Mouse (Mus musculus) megakaryocyte progenitor cell, adult 5-6 weeks (primary cell): ENCODE results near the gene Gpx5. TPM values are rescaled to one million over a fixed set of nuclear protein-coding genes. Genes with fewer than 3 reads are reported as not detected.
"Not testable (repeated sequence)": the region's sequence is repeated elsewhere in the genome, so short reads cannot be mapped to it uniquely, and the experiment has no call there.

ENCODE experiments used
- ATAC-seq: replicated peaks from 2 replicates; pipeline ENCODE4 v1.8.0; 2016; ENCODE audit warnings: mild to moderate bottlenecking, moderate TSS enrichment, inconsistent platforms; ENCODE audit not compliant: poor library complexity
- total RNA-seq, 2 experiments: library from RNA; stranded (forward) in 1 of 2; stranded (reverse) in 1 of 2; fragments of 157-497, 149-512 nt in 1 of 2; fragments of 200-1000 nt in 1 of 2; gene quantifications; 2 replicates each; pipeline versions ENCODE4 v1.2.3 to v1.2.4; 2015 to 2017

Gene Gpx5
- total RNA-seq, 2 experiments from 2014 or later, result not detected

GRCm38 (mm10) chr13:21267541-21267940 is 25.0 kb downstream of the Gpx5 start:
- no peak for ATAC-seq

DNA sequence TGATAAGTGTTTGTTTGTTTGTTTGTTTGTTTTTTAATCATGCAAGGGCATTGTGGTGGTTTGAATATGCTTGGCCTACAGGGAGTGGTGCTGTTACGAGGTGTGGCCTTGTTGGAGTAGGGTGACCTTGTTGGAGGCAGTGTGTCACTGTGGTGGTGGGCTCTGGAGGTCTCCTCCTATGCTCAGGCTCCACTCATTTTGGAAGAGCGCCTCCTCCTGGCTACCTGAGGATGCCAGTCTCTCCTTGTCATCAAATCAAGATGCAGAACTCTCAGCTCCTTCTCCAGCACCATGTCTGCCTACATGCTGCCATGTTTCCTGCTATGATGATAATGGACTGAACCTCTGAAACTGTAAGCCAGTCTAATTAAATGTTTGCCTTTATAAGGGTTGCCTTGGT is 26.8 kb downstream of the Gpx5 start:
- ATAC-seq, result no peak

DNA sequence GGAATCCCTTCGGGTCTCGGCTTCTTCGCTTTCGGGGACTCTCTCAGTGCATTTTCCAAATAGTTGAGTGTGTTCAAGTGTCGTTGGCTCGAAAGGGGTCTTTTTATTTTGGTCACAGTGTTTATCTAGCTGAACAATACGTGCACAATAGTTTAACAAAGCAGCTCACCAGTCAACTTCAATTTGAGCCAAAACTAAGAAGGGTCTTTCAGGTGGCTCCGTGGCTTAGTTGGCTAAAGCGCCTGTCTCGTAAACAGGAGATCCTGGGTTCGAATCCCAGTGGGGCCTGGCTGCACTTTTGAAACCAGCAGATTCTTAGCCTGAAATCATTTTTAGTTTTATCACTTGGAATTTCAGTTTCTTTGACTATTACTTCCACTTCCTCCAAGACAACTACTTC is 28.2 kb downstream of the Gpx5 start:
- peak; percentile 30; the same call in 1 of the 2 replicates for ATAC-seq

GRCm38 (mm10) chr13:21263910-21264309 is 28.6 kb downstream of the Gpx5 start:
- ATAC-seq, result 0 out of 2 replicates have a peak, but pooled peaks have one; percentile 7

DNA sequence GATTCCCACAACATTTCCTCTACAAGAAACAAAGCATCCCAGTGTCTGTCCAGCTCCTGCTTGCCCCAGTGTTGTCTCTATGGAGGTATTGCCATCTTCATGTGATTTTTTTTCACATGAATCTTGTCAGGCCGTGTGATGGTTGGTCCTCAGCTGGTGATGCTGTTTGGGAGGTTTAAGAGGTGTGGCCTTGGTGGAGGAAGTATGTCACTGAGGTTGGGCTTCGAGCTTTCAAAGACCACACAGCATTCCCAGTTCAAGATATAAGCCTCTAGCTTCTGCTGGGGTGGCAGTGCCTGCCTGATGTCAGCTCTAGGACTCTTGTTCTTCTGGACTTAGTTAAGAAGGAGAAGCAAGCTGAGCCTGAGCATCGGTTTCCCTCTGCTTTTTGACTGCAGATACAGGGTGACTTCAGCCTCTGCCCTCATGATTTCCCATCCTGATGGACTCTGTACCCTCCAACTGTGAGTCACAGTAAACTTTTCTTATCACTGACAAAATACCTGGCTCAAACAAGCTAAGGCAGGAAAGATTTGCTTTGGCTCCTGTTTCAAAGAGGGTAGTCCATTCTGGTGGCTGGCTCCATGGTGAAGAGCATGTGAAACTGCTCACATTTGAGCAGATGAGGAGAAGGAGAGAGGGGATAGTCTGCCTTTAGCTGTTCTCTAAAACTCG is 29.6 kb downstream of the Gpx5 start:
- no peak for ATAC-seq

DNA sequence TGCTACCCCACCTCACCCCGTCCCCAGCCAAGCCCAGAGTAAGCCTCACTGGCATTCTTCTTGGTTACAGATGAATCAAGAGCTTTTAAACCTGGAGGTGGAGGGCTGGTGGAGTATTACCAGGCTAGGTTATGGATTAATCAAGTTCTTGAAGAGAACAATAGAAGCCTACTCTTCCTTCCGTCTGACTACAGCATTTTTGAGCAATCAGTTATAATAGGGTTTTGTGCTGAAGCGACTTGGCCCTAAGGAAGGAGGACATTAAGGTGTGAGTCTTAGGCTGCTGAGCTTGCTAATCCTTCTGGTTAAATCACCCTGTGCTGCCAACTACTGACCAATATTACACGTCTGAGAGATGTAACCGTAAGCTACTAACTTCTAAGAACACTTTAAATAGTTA is 32.2 kb downstream of the Gpx5 start:
- no peak for ATAC-seq

- ATAC-seq, result peak; percentile 78
These were observed 32.8 kb downstream of the Gpx5 start for GRCm38 (mm10) chr13:21259677-21260113.

DNA sequence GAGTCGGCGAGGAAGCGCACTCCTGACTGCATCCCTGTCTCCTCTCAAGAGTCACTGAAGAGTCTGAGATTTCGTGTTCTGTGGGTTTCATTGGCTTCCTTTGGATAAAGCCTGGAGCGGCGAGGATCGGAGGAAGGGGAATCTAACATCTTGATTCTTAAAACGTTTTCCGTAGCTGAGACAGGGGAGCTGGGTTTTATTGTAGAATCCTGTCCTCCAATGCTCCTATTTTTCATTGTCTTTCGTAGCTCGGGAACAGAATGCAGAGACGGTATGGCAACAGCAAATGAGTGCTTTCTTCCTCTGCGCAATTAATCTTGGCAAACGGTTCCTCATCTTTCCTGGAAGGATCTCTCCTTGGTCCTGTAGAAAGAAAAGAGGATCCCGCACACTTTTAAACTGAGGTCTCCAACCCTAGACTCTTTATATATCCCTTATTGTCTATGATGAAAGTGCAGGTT is 33.3 kb downstream of the Gpx5 start:
- no peak for ATAC-seq

DNA sequence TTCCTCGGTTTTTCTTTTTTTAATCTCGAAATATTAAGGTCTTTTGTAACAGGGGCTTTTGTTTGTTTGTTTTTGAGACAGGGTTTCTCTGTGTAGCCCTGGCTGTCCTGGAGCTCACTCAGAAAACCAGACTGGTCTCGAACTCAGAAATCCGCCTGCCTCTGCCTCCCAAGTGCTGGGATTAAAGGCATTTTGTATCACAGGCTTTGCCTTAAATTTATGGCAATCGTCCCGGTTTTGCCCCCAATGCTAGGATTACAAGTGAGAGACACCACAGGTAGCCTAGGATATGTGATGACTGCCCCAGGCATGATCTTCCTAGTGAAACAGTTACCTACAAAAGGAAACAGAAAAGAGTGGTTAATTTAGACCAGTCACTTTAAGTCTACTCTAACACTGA is 34.0 kb downstream of the Gpx5 start:
- no peak for ATAC-seq

GRCm38 (mm10) chr13:21253986-21254385 is 38.5 kb downstream of the Gpx5 start:
- ATAC-seq, result peak; percentile 79

DNA sequence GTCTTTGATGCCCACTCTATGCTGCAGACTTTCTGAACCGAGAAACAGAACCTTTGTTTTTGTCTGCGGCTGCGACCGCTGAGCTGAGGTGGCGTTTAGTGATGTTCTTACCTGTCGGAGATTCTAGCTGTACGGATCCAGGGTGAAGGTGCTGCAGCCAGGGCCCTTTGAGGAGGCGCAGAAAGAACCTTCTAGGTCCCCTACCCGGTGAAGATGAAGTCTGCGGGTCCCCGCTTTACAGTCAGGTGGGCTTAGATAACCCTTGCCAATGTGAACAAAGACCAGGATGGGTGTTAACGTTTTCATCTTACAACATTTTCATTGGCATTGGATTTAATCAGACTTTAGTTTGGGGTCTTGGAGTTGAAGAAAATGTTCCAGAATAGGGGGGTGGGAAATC is 39.0 kb downstream of the Gpx5 start:
- no peak for ATAC-seq

DNA sequence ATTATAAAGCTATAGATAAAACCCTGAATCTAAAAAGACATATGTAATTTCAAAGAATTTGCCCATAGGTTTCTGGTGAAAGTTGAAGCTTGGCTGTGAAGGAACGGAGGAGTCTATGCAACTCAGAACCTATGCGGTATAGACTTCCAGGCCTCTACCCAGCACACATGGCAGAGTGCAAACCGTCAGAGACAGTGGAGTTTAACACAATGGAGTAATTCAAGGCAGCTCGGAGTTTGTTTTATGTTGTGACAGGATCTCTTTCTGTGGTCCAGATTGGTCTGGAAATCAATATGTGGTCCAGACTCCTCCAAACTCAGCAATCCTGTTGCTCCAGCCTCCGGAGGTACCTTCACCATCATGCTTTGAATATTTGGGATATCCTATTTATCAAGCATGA is 39.5 kb downstream of the Gpx5 start:
- no peak for ATAC-seq

DNA sequence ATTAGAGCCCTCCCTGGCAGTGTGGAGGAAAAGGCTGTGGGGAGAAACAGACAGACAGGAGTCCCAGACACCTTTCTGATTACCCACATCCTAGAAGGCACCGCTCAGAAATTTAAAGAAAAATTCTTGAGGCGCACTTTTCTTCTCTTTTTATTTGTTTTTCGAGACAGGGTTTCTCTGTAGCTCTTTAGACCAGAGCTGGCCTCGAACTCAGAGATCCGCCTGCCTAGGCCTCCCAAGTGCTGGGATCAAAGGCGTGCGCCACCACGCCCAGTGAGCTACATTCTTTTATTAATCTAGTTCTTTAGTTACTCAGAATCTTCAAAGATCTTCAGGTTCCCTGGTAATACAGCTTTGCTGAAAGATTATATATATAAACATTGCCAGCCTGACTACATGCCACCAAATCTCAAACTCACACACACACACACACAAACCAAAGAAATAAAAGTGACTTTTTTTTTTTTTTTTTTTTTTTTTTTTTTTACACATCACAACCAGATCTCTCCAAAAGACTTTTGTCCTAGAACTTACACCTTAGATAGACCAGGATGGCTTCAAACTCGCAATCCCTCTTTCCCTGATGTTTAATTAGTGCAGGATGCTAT is 42.4 kb downstream of the Gpx5 start:
- ATAC-seq, result no peak

DNA sequence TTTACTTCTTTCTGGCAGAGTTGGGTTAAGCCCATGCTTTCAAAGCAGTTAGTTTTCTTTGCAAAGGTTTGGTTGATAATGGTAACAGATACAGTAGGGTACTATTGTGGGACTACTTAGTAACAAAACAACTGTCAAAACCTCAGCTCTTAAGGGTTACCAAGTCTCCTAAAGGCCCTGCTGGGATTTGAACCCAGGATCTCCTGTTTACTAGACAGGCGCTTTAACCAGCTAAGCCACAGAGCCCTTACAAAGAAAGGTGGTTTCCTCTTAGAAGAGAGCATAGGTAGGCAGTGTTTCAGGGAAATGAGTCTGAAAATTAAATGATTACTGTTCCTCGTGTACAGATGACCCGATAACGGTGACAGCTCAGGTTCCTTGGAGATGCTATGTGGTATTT is 43.5 kb downstream of the Gpx5 start:
- peak; percentile 14; the same call in 1 of the 2 replicates for ATAC-seq

GRCm38 (mm10) chr13:21246276-21246675 is 46.3 kb downstream of the Gpx5 start:
- ATAC-seq, result no peak

- ATAC-seq, result not testable (repeated sequence)
These were observed 47.6 kb downstream of the Gpx5 start for GRCm38 (mm10) chr13:21244967-21245366.

- no peak for ATAC-seq
These were observed 48.4 kb downstream of the Gpx5 start for GRCm38 (mm10) chr13:21244089-21244488.

GRCm38 (mm10) chr13:21243196-21243595 is 49.3 kb downstream of the Gpx5 start:
- no peak for ATAC-seq

DNA sequence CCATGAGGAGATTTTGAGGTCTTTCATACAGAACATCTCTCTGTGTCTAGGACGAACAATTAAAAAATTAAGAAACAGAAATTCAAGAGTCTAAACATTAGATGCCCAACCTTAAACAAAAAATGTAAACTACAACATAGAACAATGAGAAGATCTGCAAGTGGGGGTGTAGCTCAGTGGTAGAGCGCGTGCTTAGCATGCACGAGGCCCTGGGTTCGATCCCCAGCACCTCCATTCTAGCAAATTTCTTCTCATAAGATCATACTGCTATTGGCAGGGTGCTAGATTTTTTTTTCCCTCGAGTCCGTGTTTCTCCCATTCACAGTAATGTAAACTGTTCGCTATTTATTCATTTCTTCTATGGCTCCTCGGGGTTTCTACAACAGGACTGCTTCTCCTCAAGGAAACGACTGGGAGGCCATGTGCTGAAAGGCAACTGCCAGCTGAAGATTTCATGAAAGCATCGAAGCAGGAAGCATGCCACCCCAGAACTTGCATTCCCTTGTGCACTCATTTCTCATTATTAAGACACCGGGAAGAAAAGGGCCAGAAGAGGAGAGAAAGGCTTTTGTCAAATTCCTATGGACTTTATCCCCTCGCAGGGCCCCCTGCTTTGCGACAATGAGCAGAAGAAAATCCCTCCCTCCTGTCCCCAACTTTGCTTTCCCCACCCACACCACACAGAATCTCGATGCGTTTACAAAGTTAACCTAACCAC is 50.0 kb downstream of the Gpx5 start:
- peak; percentile 83 for ATAC-seq

GRCm38 (mm10) chr13:21240788-21241187 is 51.7 kb downstream of the Gpx5 start:
- ATAC-seq, result peak; percentile 65

DNA sequence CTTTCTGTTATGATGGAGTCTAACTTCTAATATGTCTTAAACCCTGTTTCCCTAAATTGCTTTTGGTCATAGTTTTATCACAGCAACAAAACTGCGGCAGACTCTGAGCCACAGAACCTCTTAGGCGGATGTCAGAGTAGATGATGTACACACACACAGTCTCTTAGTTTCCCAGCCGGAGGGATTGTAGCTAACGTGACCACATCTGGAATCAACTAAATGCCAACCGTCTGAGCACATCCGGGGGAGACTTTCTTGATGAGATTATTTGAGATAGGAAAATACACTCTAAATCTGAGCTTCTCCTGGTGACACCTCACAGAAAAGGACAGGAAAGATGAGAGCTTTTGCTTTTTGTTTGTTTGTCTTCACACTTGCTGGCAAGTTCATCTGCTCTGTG is 55.4 kb downstream of the Gpx5 start:
- ATAC-seq, result no peak

DNA sequence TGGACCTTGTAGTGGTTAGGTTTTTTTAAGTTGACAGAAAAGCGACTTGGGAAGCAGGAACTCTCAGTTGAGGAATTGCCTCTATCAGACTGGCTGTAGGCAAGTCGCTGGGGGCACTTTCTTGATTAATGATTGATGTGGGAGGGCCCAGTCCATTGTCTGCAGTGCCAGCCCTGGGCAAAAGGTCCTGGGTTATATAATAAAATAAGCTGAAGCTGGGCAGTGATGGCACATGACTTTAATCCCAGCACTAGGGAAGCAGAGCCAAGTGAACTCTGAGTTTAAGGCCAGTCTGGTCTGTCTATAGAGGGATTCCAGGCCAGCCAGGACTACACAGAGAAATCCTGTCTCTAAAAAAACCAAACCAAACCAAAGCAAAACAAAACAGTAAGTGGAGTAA is 55.8 kb downstream of the Gpx5 start:
- ATAC-seq, result no peak
